Mouse (Mus musculus) brain, embryonic 14.5 days (tissue): ENCODE measurements around the gene Sds.

Source experiments
- CTCF ChIP-seq: fragments of 200-500 bp; IDR thresholded peaks from 2 replicates; pipeline ENCODE4 v1.5.1; 2012; ENCODE audit warnings: inconsistent platforms, mild to moderate bottlenecking, moderate library complexity, borderline replicate concordance; ENCODE audit not compliant: insufficient read depth, insufficient read length; ENCODE audit errors: extremely low read depth
- POLR2A ChIP-seq: fragments of 200-500 bp; IDR thresholded peaks from 2 replicates; pipeline ENCODE4 v1.6.1; 2012; ENCODE audit warnings: mild to moderate bottlenecking, inconsistent platforms, borderline replicate concordance; ENCODE audit not compliant: poor library complexity, insufficient read depth, insufficient read length, severe bottlenecking; ENCODE audit errors: extremely low read depth

GRCm38 (mm10) chr5:120437986-120438385, 38.3 kb upstream of the Sds start:
- TF ChIP-seq CTCF (no peak), POLR2A (no peak)
